Mouse (Mus musculus) heart, embryonic 10.5 days (tissue): ENCODE results near the gene Epb41. TPM values are rescaled to one million over a fixed set of nuclear protein-coding genes. Genes with fewer than 3 reads are reported as not detected.

Experiments used
- DNase-seq: peaks from one replicate; pipeline ENCODE4 v3.0.0-alpha.2; 2017; ENCODE audit warnings: low spot score
- H3K27ac ChIP-seq: fragments of 300-500 bp; sonication (generic); 2 replicates; pipeline ENCODE4 v1.5.1; 2016; ENCODE audit warnings: mild to moderate bottlenecking
- H3K27me3 ChIP-seq: fragments of 300-500 bp; sonication (generic); 2 replicates; pipeline ENCODE4 v1.6.1; 2016; ENCODE audit warnings: mild to moderate bottlenecking; ENCODE audit not compliant: poor library complexity, insufficient read depth, severe bottlenecking
- H3K36me3 ChIP-seq: fragments of 300-500 bp; sonication (generic); 2 replicates; pipeline ENCODE4 v1.6.1; 2016; ENCODE audit warnings: mild to moderate bottlenecking, moderate library complexity
- H3K4me1 ChIP-seq: fragments of 300-500 bp; sonication (generic); 2 replicates; pipeline ENCODE4 v1.6.1; 2016; ENCODE audit warnings: mild to moderate bottlenecking
- H3K4me3 ChIP-seq: fragments of 300-500 bp; sonication (generic); 2 replicates; pipeline ENCODE4 v1.5.1; 2016; ENCODE audit warnings: mild to moderate bottlenecking, moderate library complexity
- H3K9me3 ChIP-seq: fragments of 300-500 bp; sonication (generic); 2 replicates; pipeline ENCODE4 v1.6.1; 2016; ENCODE audit warnings: mild to moderate bottlenecking, moderate library complexity
- WGBS: fragments of 180-500 bp; shearing (Covaris S2); methylation state at CpG from one replicate; pipeline ENCODE4 v1.1.7; 2016; 5-methylcytosine and 5-hydroxymethylcytosine counted together
- microRNA-seq: library from miRNA; unstranded; fragments of <30 nt; microRNA quantifications from one replicate; pipeline ENCODE4, GENCODE M21; 2017
- polyA plus RNA-seq: library from polyadenylated mRNA; unstranded; fragments of >200 nt; fragmentation: Nextera tagmentation; extraction: Ambion mirVana; gene quantifications from 2 replicates; pipeline ENCODE4 v1.2.1, GENCODE M21; 2016

The Epb41 gene
- polyA plus RNA-seq, 1 experiment from 2014 or later, result 78.8 TPM

DNA sequence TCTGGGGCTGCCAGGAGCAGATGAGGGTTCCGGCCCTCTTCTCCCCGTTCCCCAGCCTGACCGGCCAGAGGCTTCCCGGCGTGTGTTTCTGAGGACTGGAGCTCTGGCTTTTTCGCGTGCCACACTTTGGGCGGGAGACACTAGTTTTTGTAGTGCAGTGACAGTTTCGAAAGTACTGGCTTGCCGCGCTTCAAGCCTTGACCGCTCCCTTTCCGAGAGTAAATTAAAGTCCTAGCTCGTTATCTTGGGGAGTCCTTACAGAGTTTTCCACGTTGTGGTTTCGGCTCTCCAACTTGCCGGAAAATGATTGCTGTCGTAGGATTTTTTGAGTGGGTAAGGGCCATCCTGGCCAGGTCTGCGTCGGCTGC, 201.0 kb downstream of the Epb41 start:
- 0 out of 2 replicates have a peak, but pooled peaks cover 3% of the 10 kb centered on the region for H3K36me3 ChIP-seq
- H3K27ac ChIP-seq, result peak overlapping the region; percentile 100
- H3K9me3 ChIP-seq, result no peaks in the 10 kb centered on the region
- H3K4me1 ChIP-seq, result peaks cover 41% of the 10 kb centered on the region
- H3K4me3 ChIP-seq, result peak overlapping the region; percentile 94
- WGBS, result under 1% methylated on average over 20 of the region's 20 CpGs
- no peak for DNase-seq
- no peaks in the 10 kb centered on the region for H3K27me3 ChIP-seq

Small RNA genes within 50 kb of the gene (microRNA-seq; reads per million reads assigned to microRNA genes)
- gene Gm27445, result not detected

Other genes starting within 250 kb of the Epb41 start
- 1.9 and 7.6 TPM in 2 replicates for gene Ptpru, start 237.0 kb downstream of the Epb41 start, polyA plus RNA-seq
- 45.9 and 52.5 TPM in 2 replicates for gene Mecr, start 231.9 kb downstream of the Epb41 start, polyA plus RNA-seq
- 81.0 and 96.1 TPM in 2 replicates for gene Srsf4, start 201.7 kb downstream of the Epb41 start, polyA plus RNA-seq
- 2.1 and 3.5 TPM in 2 replicates for gene Tmem200b, start 153.6 kb downstream of the Epb41 start, polyA plus RNA-seq
- 0.10 TPM in 1 of 2 replicates, not detected in the other for gene Gm10300, start 624 bp downstream of the Epb41 start, polyA plus RNA-seq
- 1.00 and 1.1 TPM in 2 replicates for gene Oprd1, start 69.2 kb upstream of the Epb41 start, polyA plus RNA-seq
- gene Ythdf2, start 137.0 kb upstream of the Epb41 start, polyA plus RNA-seq, result 76.0 and 91.6 TPM in 2 replicates
- gene Gmeb1, start 186.3 kb upstream of the Epb41 start, polyA plus RNA-seq, result 32.5 and 37.6 TPM in 2 replicates
- gene Taf12, start 199.1 kb upstream of the Epb41 start, polyA plus RNA-seq, result 42.4 and 52.5 TPM in 2 replicates
- gene Rab42, start 228.1 kb upstream of the Epb41 start, polyA plus RNA-seq, result 1.1 and 1.9 TPM in 2 replicates